Mouse (Mus musculus) brain, embryonic 14.5 days (tissue): ENCODE measurements around the gene Cdk19.

Source experiments
- CTCF ChIP-seq: fragments of 200-500 bp; IDR thresholded peaks from 2 replicates; pipeline ENCODE4 v1.5.1; 2012; ENCODE audit warnings: inconsistent platforms, mild to moderate bottlenecking, moderate library complexity, borderline replicate concordance; ENCODE audit not compliant: insufficient read depth, insufficient read length; ENCODE audit errors: extremely low read depth
- POLR2A ChIP-seq: fragments of 200-500 bp; IDR thresholded peaks from 2 replicates; pipeline ENCODE4 v1.6.1; 2012; ENCODE audit warnings: mild to moderate bottlenecking, inconsistent platforms, borderline replicate concordance; ENCODE audit not compliant: poor library complexity, insufficient read depth, insufficient read length, severe bottlenecking; ENCODE audit errors: extremely low read depth

DNA sequence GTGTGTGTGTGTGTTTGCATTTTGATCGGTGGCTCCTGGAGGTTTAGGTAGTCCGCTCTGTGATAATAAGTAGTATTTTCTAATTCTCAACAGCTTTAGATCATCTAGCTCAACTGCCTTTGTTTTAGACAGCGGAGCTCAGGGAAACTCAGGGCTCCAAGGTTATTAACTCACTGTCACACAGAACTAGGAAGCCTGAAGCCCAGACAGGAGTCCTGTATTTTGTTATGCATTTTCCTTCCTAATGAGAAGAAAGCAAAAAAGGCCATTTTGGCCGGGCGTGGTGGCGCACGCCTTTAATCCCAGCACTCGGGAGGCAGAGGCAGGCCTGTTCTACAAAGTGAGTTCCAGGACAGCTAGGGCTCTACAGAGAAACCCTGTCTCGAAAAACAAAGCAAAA is 14.7 kb downstream of the Cdk19 start:
- TF ChIP-seq CTCF (no peak), POLR2A (no peak)
